Mouse (Mus musculus) lung, embryonic 15.5 days (tissue): Measurements from ENCODE around the gene Acadvl. TPM values are rescaled to one million over a fixed set of nuclear protein-coding genes. Genes with fewer than 3 reads are reported as not detected.

Experiments used
- ATAC-seq: fragments of 200-750 bp; cut with Nextera tagmentation; 2 replicates; pipeline ENCODE4 v1.8.0; 2017; ENCODE audit warnings: moderate number of reproducible peaks, borderline replicate concordance; ENCODE audit not compliant: low FRiP score, low TSS enrichment; ENCODE audit errors: extremely low read depth
- H3K27ac ChIP-seq: fragments of 300-500 bp; sonication (generic); 2 replicates; pipeline ENCODE4 v1.5.1; 2015; ENCODE audit warnings: moderate library complexity, mild to moderate bottlenecking, inconsistent platforms
- H3K27me3 ChIP-seq: fragments of 300-500 bp; sonication (generic); 2 replicates; pipeline ENCODE4 v1.6.1; 2015; ENCODE audit warnings: inconsistent platforms
- H3K36me3 ChIP-seq: fragments of 300-500 bp; sonication (generic); 2 replicates; pipeline ENCODE4 v1.6.1; 2015; ENCODE audit warnings: inconsistent platforms
- H3K4me1 ChIP-seq: fragments of 300-500 bp; sonication (generic); 2 replicates; pipeline ENCODE4 v1.6.1; 2015; ENCODE audit warnings: inconsistent platforms
- H3K4me2 ChIP-seq: fragments of 300-500 bp; sonication (generic); 2 replicates; pipeline ENCODE4 v1.6.1; 2015; ENCODE audit warnings: inconsistent platforms, mild to moderate bottlenecking, moderate library complexity
- H3K4me3 ChIP-seq: fragments of 300-500 bp; sonication (generic); 2 replicates; pipeline ENCODE4 v1.5.1; 2015; ENCODE audit warnings: mild to moderate bottlenecking, inconsistent platforms
- H3K9ac ChIP-seq: fragments of 300-500 bp; sonication (generic); 2 replicates; pipeline ENCODE4 v1.6.1; 2015; ENCODE audit warnings: inconsistent platforms
- H3K9me3 ChIP-seq: fragments of 300-500 bp; sonication (generic); 2 replicates; pipeline ENCODE4 v1.6.1; 2016; ENCODE audit warnings: inconsistent platforms
- WGBS: fragments of 180-500 bp; shearing (Covaris S2); methylation state at CpG from one replicate; pipeline ENCODE4 v1.1.7; 2015; 5-methylcytosine and 5-hydroxymethylcytosine counted together
- polyA plus RNA-seq: library from polyadenylated mRNA; unstranded; fragments of >200 nt; fragmentation: Nextera tagmentation; extraction: Ambion mirVana; gene quantifications from 2 replicates; pipeline ENCODE4 v1.2.1, GENCODE M21; 2015

Acadvl gene
- polyA plus RNA-seq, 1 experiment from 2014 or later: 81.3 TPM

DNA sequence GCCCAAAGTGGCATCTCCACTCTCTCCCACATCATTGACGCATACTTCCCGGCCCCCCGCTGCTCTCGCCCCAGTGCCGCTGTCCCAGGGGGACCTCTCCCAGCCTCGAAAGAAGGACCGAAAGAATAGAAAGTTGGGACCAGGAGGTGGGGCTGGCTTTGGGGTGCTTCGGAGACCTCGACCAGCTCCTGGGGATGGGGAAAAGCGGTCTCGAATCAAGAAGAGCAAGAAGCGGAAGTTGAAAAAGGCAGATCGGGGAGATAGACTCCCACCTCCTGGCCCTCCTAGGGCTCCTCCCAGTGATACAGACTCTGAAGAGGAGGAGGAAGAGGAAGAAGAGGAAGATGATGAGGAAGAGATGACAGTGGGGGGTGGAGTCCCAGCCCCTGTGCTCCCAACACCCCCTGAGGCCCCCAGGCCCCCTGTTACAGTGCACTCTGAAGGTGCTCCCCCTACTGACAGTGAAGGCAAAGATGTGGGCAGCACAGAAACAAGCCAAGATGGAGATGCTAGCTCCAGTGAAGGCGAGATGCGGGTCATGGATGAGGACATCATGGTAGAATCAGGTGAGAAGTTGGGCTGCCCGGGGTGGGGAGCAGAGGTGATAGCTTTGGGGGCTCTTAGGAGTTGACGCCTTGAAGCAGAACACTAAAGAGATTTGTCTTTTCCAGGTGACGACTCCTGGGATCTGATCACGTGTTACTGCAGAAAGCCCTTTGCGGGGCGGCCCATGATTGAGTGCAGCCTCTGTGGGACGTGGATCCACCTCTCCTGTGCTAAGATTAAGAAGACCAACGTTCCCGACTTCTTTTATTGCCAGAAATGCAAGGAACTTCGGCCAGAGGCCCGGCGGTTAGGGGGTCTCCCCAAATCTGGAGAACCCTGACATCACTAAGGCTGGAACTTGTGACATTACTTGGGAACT is 16.4 kb downstream of the Acadvl start:
- Histone ChIP-seq H3K27ac (no peak overlapping the region), H3K27me3 (no peaks in the 10 kb centered on the region), H3K4me3 (no peak overlapping the region), H3K4me1 (peaks cover 45% of the 10 kb centered on the region), H3K9me3 (no peaks in the 10 kb centered on the region), H3K4me2 (no peak overlapping the region), H3K9ac (no peak overlapping the region), H3K36me3 (peaks cover 33% of the 10 kb centered on the region)
- 88% methylated on average over 27 of the region's 27 CpGs for WGBS
- no peak for ATAC-seq

DNA sequence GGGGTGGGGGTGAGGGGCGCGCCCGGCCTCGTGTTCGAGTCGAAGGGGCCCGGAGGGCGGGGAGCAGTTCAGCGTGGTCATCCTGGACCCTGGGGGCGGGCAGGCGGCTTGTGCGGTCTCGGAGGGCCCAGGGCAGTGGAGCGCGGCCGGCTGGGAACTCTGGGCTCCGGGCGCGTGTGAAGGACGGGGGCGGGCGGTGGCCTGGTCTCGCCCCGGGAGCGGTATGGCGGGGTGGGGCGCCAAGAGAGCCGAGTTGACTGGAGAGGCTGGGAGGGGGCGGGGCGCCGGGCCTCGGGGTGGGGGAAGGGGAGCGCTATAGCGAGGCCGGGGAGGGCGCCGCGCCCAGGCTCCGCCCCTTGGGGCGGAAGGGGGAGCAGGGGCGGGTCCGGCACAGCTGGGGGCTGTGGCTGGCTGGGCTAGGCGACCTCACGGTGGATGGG is 18.1 kb downstream of the Acadvl start:
- H3K36me3 ChIP-seq: peaks cover 40% of the 10 kb centered on the region
- H3K9ac ChIP-seq: peak overlapping the region; percentile 100
- no peaks in the 10 kb centered on the region for H3K27me3 ChIP-seq
- H3K4me1 ChIP-seq: peaks cover 38% of the 10 kb centered on the region
- H3K4me2 ChIP-seq: peak overlapping the region; percentile 55
- under 1% methylated on average over 34 of the region's 44 CpGs for WGBS
- peak overlapping the region; percentile 97 for H3K4me3 ChIP-seq
- H3K9me3 ChIP-seq: no peaks in the 10 kb centered on the region
- ATAC-seq: peak; percentile 60
- H3K27ac ChIP-seq: peak overlapping the region; percentile 99

DNA sequence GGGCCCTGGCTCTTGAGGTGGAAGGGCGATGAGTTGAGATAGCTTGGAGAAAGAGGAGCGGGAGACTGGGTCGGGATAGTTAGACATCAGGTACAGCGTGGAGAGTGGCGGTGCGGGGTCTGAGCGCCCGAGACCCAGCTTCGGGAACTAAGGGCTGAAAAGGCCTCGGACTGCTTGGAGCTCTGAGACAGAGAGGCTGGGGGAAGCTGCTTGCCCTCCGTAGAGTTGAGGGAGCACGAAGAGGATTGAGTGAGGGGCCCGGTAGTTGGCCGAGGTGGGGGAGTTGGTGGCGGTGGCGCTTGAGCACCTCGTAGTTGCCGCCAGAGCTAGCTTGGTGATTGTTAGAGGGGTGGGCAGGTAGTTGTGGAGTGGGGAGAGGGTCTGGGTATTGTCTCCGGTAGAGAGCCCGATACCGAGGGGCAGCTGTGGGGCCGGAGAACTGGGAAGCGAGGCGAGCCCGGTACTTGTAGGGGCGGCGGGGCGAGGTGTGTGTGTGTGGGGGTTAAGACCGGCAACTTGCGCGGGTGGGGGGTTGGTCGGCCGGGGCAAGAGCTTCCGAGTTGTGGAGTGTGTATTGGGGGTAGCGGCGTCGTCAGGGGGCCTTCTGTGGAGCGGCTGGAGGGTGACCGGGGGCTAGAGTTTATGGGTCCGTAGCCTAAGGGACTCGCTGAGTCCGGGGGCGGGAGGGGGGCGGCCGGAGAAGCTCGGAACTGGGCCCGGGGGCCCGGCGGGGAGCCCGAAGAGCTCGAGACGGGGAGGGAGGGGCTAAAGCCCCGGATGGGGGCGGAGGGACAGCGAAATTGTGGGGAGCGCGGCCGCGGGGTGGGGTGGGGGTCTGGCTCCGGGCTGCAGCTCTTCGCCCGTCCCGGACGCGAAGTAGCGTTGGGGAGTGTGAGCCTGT is 18.8 kb downstream of the Acadvl start:
- Histone ChIP-seq H3K4me3 (peak overlapping the region; percentile 97), H3K9me3 (no peaks in the 10 kb centered on the region), H3K4me2 (peak overlapping the region; percentile 55), H3K4me1 (peaks cover 31% of the 10 kb centered on the region), H3K27ac (peak overlapping the region; percentile 99), H3K36me3 (peaks cover 40% of the 10 kb centered on the region), H3K27me3 (no peaks in the 10 kb centered on the region), H3K9ac (peak overlapping the region; percentile 100)
- WGBS: under 1% methylated on average over 65 of the region's 66 CpGs
- peak; percentile 9; the same call in 1 of the 2 replicates for ATAC-seq

DNA sequence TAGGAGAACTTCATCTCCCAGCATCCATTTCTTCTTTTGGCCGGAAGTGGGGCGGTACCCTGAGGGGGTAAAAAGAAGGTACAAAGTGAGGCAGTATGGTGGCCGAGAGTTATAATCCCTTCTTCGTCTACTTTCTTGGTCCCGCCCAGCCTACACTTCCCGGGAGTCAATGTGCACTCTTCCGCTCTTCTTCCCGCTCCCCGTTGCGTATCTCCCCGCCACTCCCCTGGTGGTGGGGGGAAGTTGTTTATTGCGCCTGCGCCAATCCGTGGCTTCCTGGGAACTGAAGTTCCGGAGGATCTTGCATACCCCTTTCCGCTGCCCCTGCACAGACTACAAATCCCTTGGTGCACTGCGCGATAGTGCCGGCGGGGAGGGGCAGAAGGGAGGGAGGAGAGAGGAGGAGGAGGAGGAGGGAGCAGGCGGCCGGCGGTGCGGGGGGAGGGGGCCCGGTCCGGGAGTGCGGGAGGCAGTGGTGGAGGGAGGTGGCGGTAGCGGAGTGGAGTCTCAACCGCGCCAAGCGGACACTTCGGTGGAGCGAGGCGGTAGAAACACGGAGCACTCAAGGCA is 19.7 kb downstream of the Acadvl start, which contains the start of gene Phf23:
Phf23 (plus strand) TSS at position 387 of the 570 bp plus-strand sequence.
- under 1% methylated on average over 36 of the region's 36 CpGs for WGBS
- H3K36me3 ChIP-seq: peaks cover 40% of the 10 kb centered on the region
- peak; percentile 82 for ATAC-seq
- H3K27ac ChIP-seq: peak within 1 kb of the TSS; percentile 99
- peak within 1 kb of the TSS; percentile 100 for H3K9ac ChIP-seq
- H3K9me3 ChIP-seq: no peaks in the 10 kb centered on the region
- H3K4me2 ChIP-seq: peak within 1 kb of the TSS; percentile 55
- peak within 1 kb of the TSS; percentile 97 for H3K4me3 ChIP-seq
- H3K27me3 ChIP-seq: no peaks in the 10 kb centered on the region
- H3K4me1 ChIP-seq: peaks cover 32% of the 10 kb centered on the region

DNA sequence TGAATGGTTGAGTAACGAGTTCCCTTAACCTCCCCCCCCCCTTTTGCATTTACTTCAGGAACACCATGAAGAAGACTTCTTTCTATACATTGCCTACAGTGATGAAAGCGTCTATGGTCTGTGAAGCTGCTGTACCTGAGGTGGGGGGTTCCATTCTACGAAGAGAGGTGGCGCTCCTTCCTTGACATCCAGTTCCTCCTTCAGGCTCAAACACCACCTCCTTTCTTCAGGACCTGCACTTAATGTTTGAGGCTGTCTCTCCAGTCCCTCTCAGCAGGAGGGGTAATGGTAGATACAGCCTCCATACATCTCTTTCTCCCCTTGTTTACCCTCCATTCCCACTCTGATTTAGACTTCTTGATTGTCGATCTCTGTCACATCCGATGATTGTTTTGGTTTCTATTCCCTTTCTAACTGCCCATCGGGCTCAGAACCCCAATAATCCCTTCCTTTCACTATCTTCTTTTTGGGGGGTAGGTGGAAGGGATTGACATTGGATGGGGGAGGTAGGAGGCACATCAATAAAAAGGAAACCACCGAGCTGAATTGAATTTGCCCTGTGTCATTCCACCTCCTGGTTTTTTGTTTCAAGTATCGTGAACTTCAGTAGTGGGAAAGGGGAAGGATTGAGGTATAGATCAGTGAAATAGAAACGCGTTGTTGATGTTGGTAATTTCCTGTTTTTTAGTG is 20.7 kb downstream of the Acadvl start:
- 83% methylated on average over 11 of the region's 11 CpGs for WGBS
- no peaks in the 10 kb centered on the region for H3K27me3 ChIP-seq
- H3K4me2 ChIP-seq: peak overlapping the region; percentile 38
- H3K27ac ChIP-seq: no peak overlapping the region
- peak overlapping the region; percentile 97; the same call in 1 of the 2 replicates for H3K4me3 ChIP-seq
- peaks cover 33% of the 10 kb centered on the region for H3K4me1 ChIP-seq
- no peaks in the 10 kb centered on the region for H3K9me3 ChIP-seq
- ATAC-seq: no peak
- H3K36me3 ChIP-seq: peaks cover 42% of the 10 kb centered on the region
- no peak overlapping the region for H3K9ac ChIP-seq

DNA sequence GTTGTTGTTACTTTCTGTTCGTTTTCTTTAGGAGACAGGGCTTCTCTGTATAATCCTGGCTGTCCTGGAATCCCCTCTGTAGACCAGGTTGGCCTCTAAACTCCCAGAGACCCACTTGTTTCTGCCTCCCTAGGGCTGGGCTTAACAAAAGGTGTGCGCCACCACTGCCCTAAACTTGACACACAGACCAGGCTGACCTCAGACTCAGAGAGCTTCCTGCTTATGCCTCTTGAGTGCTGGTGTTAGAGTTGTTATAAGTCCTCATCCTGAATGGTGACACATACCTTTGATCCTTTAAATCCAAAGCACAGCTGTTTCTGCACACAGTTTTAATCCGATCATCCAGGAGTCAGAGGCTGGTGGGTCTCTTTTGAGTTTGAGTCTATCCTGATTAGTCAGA is 22.3 kb downstream of the Acadvl start:
- Histone ChIP-seq H3K27ac (no peak overlapping the region), H3K4me2 (peak overlapping the region; percentile 72), H3K4me1 (peaks cover 30% of the 10 kb centered on the region), H3K9ac (peak overlapping the region; percentile 87; the same call in 1 of the 2 replicates), H3K27me3 (no peaks in the 10 kb centered on the region), H3K9me3 (no peaks in the 10 kb centered on the region), H3K36me3 (peaks cover 42% of the 10 kb centered on the region), H3K4me3 (peak overlapping the region; percentile 84)
- ATAC-seq: no peak
- WGBS: 81% methylated on average over 3 of the region's 3 CpGs

DNA sequence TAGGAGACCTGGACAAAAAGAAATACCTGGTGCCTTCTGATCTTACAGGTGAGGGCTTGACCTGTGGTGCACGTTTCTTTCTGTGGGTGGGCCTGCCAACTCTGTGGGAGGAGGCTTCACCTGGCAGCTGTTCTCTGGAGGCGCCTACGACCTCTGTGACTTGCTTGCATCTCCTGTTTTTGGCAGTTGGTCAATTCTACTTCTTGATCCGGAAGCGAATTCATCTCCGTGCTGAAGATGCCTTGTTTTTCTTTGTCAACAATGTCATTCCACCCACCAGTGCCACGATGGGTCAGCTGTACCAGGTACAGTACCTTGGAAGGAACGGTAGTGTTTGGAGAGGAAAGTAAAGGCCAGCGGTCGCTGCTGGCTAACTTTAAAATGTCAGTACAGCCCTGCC is 22.8 kb downstream of the Acadvl start:
- 74% methylated on average over 10 of the region's 10 CpGs for WGBS

DNA sequence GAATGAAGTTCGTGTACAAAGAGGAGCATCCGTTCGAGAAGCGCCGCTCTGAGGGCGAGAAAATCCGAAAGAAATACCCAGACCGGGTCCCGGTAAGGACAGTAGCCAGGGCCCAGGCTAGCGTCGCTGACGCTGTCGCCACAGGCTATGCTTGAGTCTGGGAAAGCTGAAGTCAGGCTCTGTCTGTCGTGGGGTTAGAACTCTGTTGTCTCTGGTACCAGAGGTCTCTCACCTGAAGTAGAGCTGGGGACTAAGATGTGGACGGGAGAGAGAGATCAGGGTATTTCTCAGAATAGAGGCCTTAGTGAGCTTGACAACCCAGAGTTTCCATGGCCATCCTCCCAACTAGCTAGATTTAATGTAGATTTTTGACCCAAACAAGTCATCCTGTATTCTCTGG is 23.5 kb downstream of the Acadvl start:
- peak overlapping the region; percentile 96 for H3K27ac ChIP-seq
- H3K36me3 ChIP-seq: peaks cover 51% of the 10 kb centered on the region
- no peak for ATAC-seq
- H3K4me2 ChIP-seq: peak overlapping the region; percentile 72
- 0% methylated on average over 15 of the region's 15 CpGs for WGBS
- peak overlapping the region; percentile 87 for H3K9ac ChIP-seq
- H3K9me3 ChIP-seq: no peaks in the 10 kb centered on the region
- peak overlapping the region; percentile 84 for H3K4me3 ChIP-seq
- no peaks in the 10 kb centered on the region for H3K27me3 ChIP-seq
- H3K4me1 ChIP-seq: peaks cover 23% of the 10 kb centered on the region

More for the DNA sequence above, 22.8 kb downstream of the Acadvl start:
- H3K4me3 ChIP-seq: peak overlapping the region; percentile 84
- no peak overlapping the region; the same call in 1 of the 2 replicates for H3K27ac ChIP-seq
- ATAC-seq: no peak
- no peaks in the 10 kb centered on the region for H3K27me3 ChIP-seq
- H3K4me1 ChIP-seq: peaks cover 24% of the 10 kb centered on the region
- H3K4me2 ChIP-seq: peak overlapping the region; percentile 72
- H3K9ac ChIP-seq: peak overlapping the region; percentile 87
- no peaks in the 10 kb centered on the region for H3K9me3 ChIP-seq
- peaks cover 44% of the 10 kb centered on the region for H3K36me3 ChIP-seq

DNA sequence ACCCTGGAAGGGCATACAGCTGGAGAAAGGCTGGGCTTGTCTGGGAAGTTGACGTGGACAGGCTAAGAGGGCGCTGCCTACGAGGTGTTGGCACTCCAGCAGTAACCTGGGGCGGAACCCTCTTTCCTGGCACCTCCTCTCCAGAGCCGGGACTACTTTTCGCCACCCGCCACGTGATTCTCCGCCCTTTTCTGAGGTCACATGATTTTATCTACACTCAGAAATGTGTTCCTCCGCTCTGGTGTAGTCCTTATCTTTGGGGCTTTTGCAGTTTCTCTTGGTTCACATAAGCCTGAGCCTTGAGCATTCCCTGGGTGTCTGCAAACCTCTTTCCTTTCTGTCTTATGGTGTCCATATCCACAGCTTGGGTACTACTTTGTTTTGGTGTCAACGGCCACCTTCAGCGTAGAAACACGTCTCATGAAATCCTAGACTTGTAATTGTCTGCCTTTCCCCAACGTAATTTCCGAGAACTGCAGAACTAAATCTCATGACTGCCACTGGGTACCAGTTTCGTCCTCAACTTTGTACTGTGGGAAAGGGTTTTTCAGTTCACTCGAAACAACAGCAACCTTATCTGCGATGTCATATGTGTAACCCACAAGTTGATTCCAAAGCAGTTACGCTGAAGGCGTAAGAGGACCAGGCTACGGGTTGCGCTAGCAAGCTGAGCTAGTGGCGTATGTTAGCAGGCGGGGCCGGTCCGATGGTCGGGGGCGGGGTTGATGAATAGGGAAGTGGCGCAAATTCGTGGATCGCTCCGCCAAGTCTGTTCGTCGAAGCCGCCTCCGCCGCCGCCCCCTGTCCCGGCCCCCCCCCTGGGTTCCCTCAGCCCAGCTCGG is 24.1 kb downstream of the Acadvl start, which contains the start of gene Gabarap:
Gabarap (plus strand) TSS at position 294 of the 842 bp plus-strand sequence.
- under 1% methylated on average over 40 of the region's 40 CpGs for WGBS
- Histone ChIP-seq H3K4me2 (peak within 1 kb of the TSS; percentile 72), H3K36me3 (peaks cover 58% of the 10 kb centered on the region), H3K9ac (peak within 1 kb of the TSS; percentile 87), H3K9me3 (no peaks in the 10 kb centered on the region), H3K27ac (peak within 1 kb of the TSS; percentile 96), H3K4me3 (peak within 1 kb of the TSS; percentile 84), H3K27me3 (no peaks in the 10 kb centered on the region), H3K4me1 (peaks cover 23% of the 10 kb centered on the region)
- ATAC-seq: peak; percentile 73

DNA sequence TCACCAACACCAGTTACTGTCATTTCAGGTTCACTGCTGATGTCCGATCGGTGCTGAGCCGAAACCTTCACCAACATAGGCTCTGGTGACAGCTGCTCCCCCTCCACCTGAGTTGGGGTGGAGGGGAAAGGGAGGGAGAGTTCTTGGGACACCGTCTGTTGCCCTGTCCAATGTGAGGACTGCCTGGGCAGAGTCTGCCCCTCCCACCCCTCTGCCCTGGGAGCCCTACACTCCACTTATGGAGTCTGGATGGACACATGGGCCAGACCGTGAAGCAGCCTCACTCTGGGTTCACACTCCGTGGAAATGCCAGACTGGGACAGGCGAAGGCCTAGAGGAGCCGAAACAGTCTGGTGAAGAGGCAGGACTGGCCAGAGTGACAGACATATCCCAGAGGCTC is 25.3 kb downstream of the Acadvl start:
- WGBS: 90% methylated on average over 8 of the region's 8 CpGs
- no peak overlapping the region for H3K4me2 ChIP-seq
- H3K4me3 ChIP-seq: no peak overlapping the region
- H3K9ac ChIP-seq: no peak overlapping the region
- peaks cover 23% of the 10 kb centered on the region for H3K4me1 ChIP-seq
- H3K27ac ChIP-seq: peak overlapping the region; percentile 96
- ATAC-seq: 0 out of 2 replicates have a peak, but pooled peaks have one; percentile 25
- peaks cover 67% of the 10 kb centered on the region for H3K36me3 ChIP-seq
- no peaks in the 10 kb centered on the region for H3K9me3 ChIP-seq
- no peaks in the 10 kb centered on the region for H3K27me3 ChIP-seq
